Mouse (Mus musculus): ENCODE measurements around the gene Mpo. TPM values are rescaled to one million over a fixed set of nuclear protein-coding genes. Genes with fewer than 3 reads are reported as not detected.

The Mpo gene
- polyA plus RNA-seq (2015; fragmentation: Nextera tagmentation; extraction: Ambion mirVana): 17.4 and 19.0 TPM in 2 replicates

- Histone ChIP-seq H3K4me1 (ENCODE audit: control insufficient read depth, insufficient read depth, low read length) (no peaks in the 10 kb centered on the region), H3K9ac (ENCODE audit: low read length) (no peak within 1 kb of the TSS), H3K4me2 (ENCODE audit: low read depth, low read length) (no peak within 1 kb of the TSS), H3K9me3 (replicated peaks; ENCODE audit: control insufficient read depth, low read length) (no peaks in the 10 kb centered on the region), H3K4me3 (replicated peaks; ENCODE audit: low read length) (no peak within 1 kb of the TSS), H3K27me3 (ENCODE audit: control insufficient read depth, insufficient read depth, low read length) (no peaks in the 10 kb centered on the region), H3K36me3 (ENCODE audit: control insufficient read depth, insufficient read depth, low read length) (no peaks in the 10 kb centered on the region), H3K27ac (ENCODE audit: low read length) (no peak within 1 kb of the TSS)
- 65% methylated on average over 3 of the region's 3 CpGs for WGBS
- no peak for ATAC-seq (ENCODE audit: insufficient read depth, low FRiP score)
Measured at GRCm38 (mm10) chr11:87793460-87793859, at the start of gene Mpo. TSS of gene Mpo (plus strand) at chr11:87793581.

DNA sequence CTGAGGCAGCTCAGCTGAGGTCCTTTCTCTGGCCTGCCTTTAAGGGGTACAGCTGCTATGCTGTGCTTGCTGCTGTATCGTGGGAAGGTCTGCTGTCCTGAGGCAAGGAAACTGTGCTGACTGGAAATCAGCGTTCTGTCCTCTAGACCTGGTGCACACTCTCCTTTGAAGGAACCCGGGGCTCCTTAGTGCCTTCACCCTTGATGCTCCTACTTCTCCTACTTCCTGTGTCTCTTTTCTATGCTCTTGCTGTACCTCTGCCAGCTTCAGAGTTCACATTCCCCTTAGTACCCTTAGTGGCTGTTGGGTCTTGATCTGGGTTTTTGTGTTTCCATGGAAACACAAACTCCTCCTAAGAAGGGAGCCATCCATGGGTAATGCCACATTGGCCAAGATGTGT lies 49.7 kb upstream of the Mpo start:
- no peaks in the 10 kb centered on the region for H3K9me3 ChIP-seq (replicated peaks; ENCODE audit: control insufficient read depth, low read length)
- H3K27ac ChIP-seq (ENCODE audit: low read length): no peak overlapping the region
- H3K27me3 ChIP-seq (ENCODE audit: control insufficient read depth, insufficient read depth, low read length): no peaks in the 10 kb centered on the region
- no peak for ATAC-seq (ENCODE audit: insufficient read depth, low FRiP score)
- 94% methylated on average over 3 of the region's 3 CpGs for WGBS
- no peak overlapping the region for H3K9ac ChIP-seq (ENCODE audit: low read length)
- H3K4me1 ChIP-seq (ENCODE audit: control insufficient read depth, insufficient read depth, low read length): peaks cover 3% of the 10 kb centered on the region; the same call in 1 of the 2 replicates
- no peak overlapping the region for H3K4me3 ChIP-seq (replicated peaks; ENCODE audit: low read length)
- H3K4me2 ChIP-seq (ENCODE audit: low read depth, low read length): no peak overlapping the region
- peaks cover 9% of the 10 kb centered on the region; the same call in 1 of the 2 replicates for H3K36me3 ChIP-seq (ENCODE audit: control insufficient read depth, insufficient read depth, low read length)

GRCm38 (mm10) chr11:87744964-87745363 lies 48.4 kb upstream of the Mpo start:
- Histone ChIP-seq H3K27ac (ENCODE audit: low read length) (no peak overlapping the region), H3K36me3 (ENCODE audit: control insufficient read depth, insufficient read depth, low read length) (peaks cover 9% of the 10 kb centered on the region; the same call in 1 of the 2 replicates)
- ATAC-seq (ENCODE audit: insufficient read depth, low FRiP score): no peak

DNA sequence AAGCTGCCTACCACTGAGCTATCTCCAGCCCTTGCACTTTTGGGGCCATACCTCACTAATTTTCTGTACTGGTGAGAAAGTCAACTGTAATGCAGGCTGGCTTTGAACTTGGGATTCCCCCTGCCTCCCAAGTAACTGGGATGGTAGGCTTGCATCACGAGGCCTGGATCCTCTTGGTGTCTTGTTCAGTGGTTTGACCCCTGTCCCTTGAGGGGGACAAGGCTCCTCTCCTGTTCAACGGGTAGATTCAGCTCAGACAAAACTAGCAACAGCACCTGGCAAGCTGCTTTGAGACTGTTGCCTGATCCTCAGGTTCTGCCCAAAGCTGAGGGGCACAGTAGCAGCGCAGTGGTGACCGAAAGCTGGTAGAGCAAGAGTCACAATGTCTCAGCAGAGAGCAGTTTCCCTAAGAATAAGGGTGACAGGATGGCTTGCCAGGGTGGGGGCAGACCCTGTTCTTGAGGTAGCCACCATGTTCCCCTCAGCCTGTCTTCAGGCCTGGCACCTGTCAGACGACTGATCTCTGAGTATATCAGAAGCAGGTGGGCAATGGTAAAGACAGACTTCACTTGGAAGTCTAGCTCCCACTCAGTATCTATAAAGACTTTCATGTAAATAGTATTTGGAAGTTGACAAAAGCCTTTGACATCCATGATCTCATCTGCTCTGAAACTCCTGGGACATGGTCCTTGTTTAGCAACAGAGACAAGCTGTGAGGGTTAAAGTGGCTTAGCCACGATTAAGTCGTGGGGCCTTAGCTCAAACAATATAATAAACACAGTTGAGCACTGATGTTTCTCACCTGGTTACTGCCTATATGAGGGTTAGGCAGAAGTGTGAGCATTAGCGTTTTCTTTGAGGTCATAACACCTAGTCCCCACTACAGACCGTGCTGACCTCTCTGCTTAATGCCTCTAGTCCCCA lies 47.5 kb upstream of the Mpo start:
- Histone ChIP-seq H3K27ac (ENCODE audit: low read length) (no peak overlapping the region), H3K36me3 (ENCODE audit: control insufficient read depth, insufficient read depth, low read length) (peaks cover 4% of the 10 kb centered on the region; the same call in 1 of the 2 replicates), H3K27me3 (ENCODE audit: control insufficient read depth, insufficient read depth, low read length) (no peaks in the 10 kb centered on the region), H3K4me2 (ENCODE audit: low read depth, low read length) (no peak overlapping the region), H3K4me1 (ENCODE audit: control insufficient read depth, insufficient read depth, low read length) (peaks cover 15% of the 10 kb centered on the region; the same call in 1 of the 2 replicates), H3K9me3 (replicated peaks; ENCODE audit: control insufficient read depth, low read length) (no peaks in the 10 kb centered on the region), H3K9ac (ENCODE audit: low read length) (no peak overlapping the region), H3K4me3 (replicated peaks; ENCODE audit: low read length) (no peak overlapping the region)
- no peak for ATAC-seq (ENCODE audit: insufficient read depth, low FRiP score)
- WGBS: 64% methylated on average over 9 of the region's 9 CpGs

More at GRCm38 (mm10) chr11:87744964-87745363, 48.4 kb upstream of the Mpo start:
- H3K9me3 ChIP-seq (replicated peaks; ENCODE audit: control insufficient read depth, low read length): no peaks in the 10 kb centered on the region
- no peak overlapping the region for H3K4me3 ChIP-seq (replicated peaks; ENCODE audit: low read length)
- no peak overlapping the region for H3K4me2 ChIP-seq (ENCODE audit: low read depth, low read length)
- peaks cover 15% of the 10 kb centered on the region; the same call in 1 of the 2 replicates for H3K4me1 ChIP-seq (ENCODE audit: control insufficient read depth, insufficient read depth, low read length)
- H3K9ac ChIP-seq (ENCODE audit: low read length): no peak overlapping the region
- H3K27me3 ChIP-seq (ENCODE audit: control insufficient read depth, insufficient read depth, low read length): no peaks in the 10 kb centered on the region
- 72% methylated on average over 4 of the region's 4 CpGs for WGBS

DNA sequence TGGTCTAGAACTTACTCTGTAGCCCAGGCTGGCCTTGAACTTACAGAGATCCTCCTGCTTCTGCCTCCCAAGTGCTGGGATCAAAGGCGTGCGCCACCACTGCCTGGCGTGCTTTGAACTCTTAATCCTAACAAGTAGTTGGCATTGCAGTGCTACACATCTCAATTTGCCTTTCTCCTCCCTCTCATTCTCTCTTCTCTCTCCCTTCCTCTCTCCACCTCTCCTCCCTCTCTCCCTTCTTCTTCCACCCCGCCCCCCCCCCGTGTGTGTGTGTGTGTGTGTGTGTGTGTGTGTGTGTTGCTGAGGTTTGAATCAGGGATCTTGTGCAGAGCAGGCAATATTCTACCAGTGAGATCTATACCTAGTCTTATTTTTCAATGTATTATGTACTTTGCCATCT lies 46.1 kb upstream of the Mpo start:
- H3K4me3 ChIP-seq (replicated peaks; ENCODE audit: low read length): no peak overlapping the region
- no peak overlapping the region for H3K4me2 ChIP-seq (ENCODE audit: low read depth, low read length)
- no peaks in the 10 kb centered on the region for H3K27me3 ChIP-seq (ENCODE audit: control insufficient read depth, insufficient read depth, low read length)
- ATAC-seq (ENCODE audit: insufficient read depth, low FRiP score): no peak
- peaks cover 15% of the 10 kb centered on the region; the same call in 1 of the 2 replicates for H3K4me1 ChIP-seq (ENCODE audit: control insufficient read depth, insufficient read depth, low read length)
- H3K27ac ChIP-seq (ENCODE audit: low read length): no peak overlapping the region
- H3K36me3 ChIP-seq (ENCODE audit: control insufficient read depth, insufficient read depth, low read length): peaks cover 4% of the 10 kb centered on the region; the same call in 1 of the 2 replicates
- WGBS: 90% methylated on average over 4 of the region's 5 CpGs
- H3K9ac ChIP-seq (ENCODE audit: low read length): no peak overlapping the region
- no peaks in the 10 kb centered on the region for H3K9me3 ChIP-seq (replicated peaks; ENCODE audit: control insufficient read depth, low read length)

DNA sequence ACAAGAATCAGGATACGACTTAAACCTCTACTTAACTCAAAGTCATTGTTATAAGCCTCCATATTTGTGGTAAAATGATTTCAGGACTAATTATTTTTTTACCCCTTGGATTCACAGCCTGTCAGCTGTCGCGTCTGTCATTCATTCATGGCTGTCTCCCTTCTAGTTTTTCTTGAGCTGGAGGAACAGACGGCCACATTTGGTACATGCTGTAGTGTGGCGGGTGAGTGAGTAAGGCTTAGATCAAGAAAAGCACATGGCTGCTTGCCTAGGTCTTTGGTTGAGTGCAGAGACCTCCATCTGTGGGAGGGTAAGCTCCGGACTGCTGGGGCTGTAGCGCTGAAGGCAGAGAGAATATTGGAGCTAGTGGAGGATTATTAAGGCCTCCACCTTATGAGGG lies 45.7 kb upstream of the Mpo start:
- no peak overlapping the region for H3K4me2 ChIP-seq (ENCODE audit: low read depth, low read length)
- no peak for ATAC-seq (ENCODE audit: insufficient read depth, low FRiP score)
- no peak overlapping the region for H3K9ac ChIP-seq (ENCODE audit: low read length)
- H3K27ac ChIP-seq (ENCODE audit: low read length): no peak overlapping the region
- H3K27me3 ChIP-seq (ENCODE audit: control insufficient read depth, insufficient read depth, low read length): no peaks in the 10 kb centered on the region
- H3K4me3 ChIP-seq (replicated peaks; ENCODE audit: low read length): no peak overlapping the region
- no peaks in the 10 kb centered on the region for H3K9me3 ChIP-seq (replicated peaks; ENCODE audit: control insufficient read depth, low read length)
- peaks cover 15% of the 10 kb centered on the region; the same call in 1 of the 2 replicates for H3K4me1 ChIP-seq (ENCODE audit: control insufficient read depth, insufficient read depth, low read length)
- 87% methylated on average over 7 of the region's 7 CpGs for WGBS
- peaks cover 4% of the 10 kb centered on the region; the same call in 1 of the 2 replicates for H3K36me3 ChIP-seq (ENCODE audit: control insufficient read depth, insufficient read depth, low read length)

GRCm38 (mm10) chr11:87748132-87749119 lies 45.0 kb upstream of the Mpo start:
- no peaks in the 10 kb centered on the region for H3K9me3 ChIP-seq (replicated peaks; ENCODE audit: control insufficient read depth, low read length)
- peak overlapping the region; percentile 43 for H3K4me2 ChIP-seq (ENCODE audit: low read depth, low read length)
- no peaks in the 10 kb centered on the region for H3K27me3 ChIP-seq (ENCODE audit: control insufficient read depth, insufficient read depth, low read length)
- H3K4me1 ChIP-seq (ENCODE audit: control insufficient read depth, insufficient read depth, low read length): peaks cover 15% of the 10 kb centered on the region; the same call in 1 of the 2 replicates
- WGBS: 25% methylated on average over 19 of the region's 19 CpGs
- peaks cover 4% of the 10 kb centered on the region; the same call in 1 of the 2 replicates for H3K36me3 ChIP-seq (ENCODE audit: control insufficient read depth, insufficient read depth, low read length)
- 0 out of 2 replicates have a peak, but pooled peaks have one; percentile 37 for ATAC-seq (ENCODE audit: insufficient read depth, low FRiP score)
- peak overlapping the region; percentile 43 for H3K9ac ChIP-seq (ENCODE audit: low read length)
- peak overlapping the region; percentile 64; the same call in 1 of the 2 replicates for H3K27ac ChIP-seq (ENCODE audit: low read length)
- peak overlapping the region; percentile 11 for H3K4me3 ChIP-seq (replicated peaks; ENCODE audit: low read length)

GRCm38 (mm10) chr11:87749192-87750042 lies 44.0 kb upstream of the Mpo start:
- peak overlapping the region; percentile 64 for H3K27ac ChIP-seq (ENCODE audit: low read length)
- H3K36me3 ChIP-seq (ENCODE audit: control insufficient read depth, insufficient read depth, low read length): peaks cover 3% of the 10 kb centered on the region; the same call in 1 of the 2 replicates
- peak; percentile 70; the same call in 1 of the 2 replicates for ATAC-seq (ENCODE audit: insufficient read depth, low FRiP score)
- H3K4me3 ChIP-seq (replicated peaks; ENCODE audit: low read length): no peak overlapping the region
- no peaks in the 10 kb centered on the region for H3K9me3 ChIP-seq (replicated peaks; ENCODE audit: control insufficient read depth, low read length)
- H3K4me1 ChIP-seq (ENCODE audit: control insufficient read depth, insufficient read depth, low read length): peaks cover 15% of the 10 kb centered on the region; the same call in 1 of the 2 replicates
- H3K4me2 ChIP-seq (ENCODE audit: low read depth, low read length): peak overlapping the region; percentile 43
- H3K9ac ChIP-seq (ENCODE audit: low read length): peak overlapping the region; percentile 43; the same call in 1 of the 2 replicates
- WGBS: 38% methylated on average over 18 of the region's 18 CpGs
- no peaks in the 10 kb centered on the region for H3K27me3 ChIP-seq (ENCODE audit: control insufficient read depth, insufficient read depth, low read length)

Measured in stomach, embryonic 16.5 days (tissue).